Mouse (Mus musculus) erythroblast, embryonic 14.5 days (primary cell): ENCODE measurements around the gene Bmf. TPM values are rescaled to one million over a fixed set of nuclear protein-coding genes. Genes with fewer than 3 reads are reported as not detected.

Experiments used
- H3K27me3 ChIP-seq: 2 replicates; pipeline ENCODE4 v1.6.1; 2012; ENCODE audit warnings: inconsistent platforms; ENCODE audit not compliant: control insufficient read depth
- H3K36me3 ChIP-seq: 2 replicates; pipeline ENCODE4 v1.6.1; 2012; ENCODE audit warnings: mild to moderate bottlenecking, inconsistent platforms; ENCODE audit not compliant: control insufficient read depth
- H3K4me1 ChIP-seq: 2 replicates; pipeline ENCODE4 v1.6.1; 2012; ENCODE audit warnings: inconsistent platforms; ENCODE audit not compliant: control insufficient read depth
- H3K4me3 ChIP-seq: replicated peaks from 2 replicates; pipeline ENCODE3; 2012; ENCODE audit warnings: moderate library complexity, mild to moderate bottlenecking, inconsistent platforms
- H3K9me3 ChIP-seq: 2 replicates; pipeline ENCODE4 v1.6.1; 2012; ENCODE audit warnings: low read length, inconsistent platforms, mixed read lengths; ENCODE audit not compliant: control insufficient read depth
- GATA1 ChIP-seq: IDR thresholded peaks from 2 replicates; pipeline ENCODE4 v1.6.1; 2012; ENCODE audit warnings: low read length, inconsistent platforms, mixed read lengths
- TAL1 ChIP-seq: IDR thresholded peaks from 3 replicates; pipeline ENCODE4 v1.6.1; 2012; ENCODE audit warnings: low read length, inconsistent platforms, mixed read lengths
- polyA plus RNA-seq: library from polyadenylated mRNA; stranded (reverse); fragments of >175 nt; gene quantifications from 2 replicates; pipeline ENCODE4 v1.2.3, GENCODE M21; 2012

Bmf gene
- polyA plus RNA-seq = 0.18 TPM in 1 of 2 replicates, not detected in the other

DNA sequence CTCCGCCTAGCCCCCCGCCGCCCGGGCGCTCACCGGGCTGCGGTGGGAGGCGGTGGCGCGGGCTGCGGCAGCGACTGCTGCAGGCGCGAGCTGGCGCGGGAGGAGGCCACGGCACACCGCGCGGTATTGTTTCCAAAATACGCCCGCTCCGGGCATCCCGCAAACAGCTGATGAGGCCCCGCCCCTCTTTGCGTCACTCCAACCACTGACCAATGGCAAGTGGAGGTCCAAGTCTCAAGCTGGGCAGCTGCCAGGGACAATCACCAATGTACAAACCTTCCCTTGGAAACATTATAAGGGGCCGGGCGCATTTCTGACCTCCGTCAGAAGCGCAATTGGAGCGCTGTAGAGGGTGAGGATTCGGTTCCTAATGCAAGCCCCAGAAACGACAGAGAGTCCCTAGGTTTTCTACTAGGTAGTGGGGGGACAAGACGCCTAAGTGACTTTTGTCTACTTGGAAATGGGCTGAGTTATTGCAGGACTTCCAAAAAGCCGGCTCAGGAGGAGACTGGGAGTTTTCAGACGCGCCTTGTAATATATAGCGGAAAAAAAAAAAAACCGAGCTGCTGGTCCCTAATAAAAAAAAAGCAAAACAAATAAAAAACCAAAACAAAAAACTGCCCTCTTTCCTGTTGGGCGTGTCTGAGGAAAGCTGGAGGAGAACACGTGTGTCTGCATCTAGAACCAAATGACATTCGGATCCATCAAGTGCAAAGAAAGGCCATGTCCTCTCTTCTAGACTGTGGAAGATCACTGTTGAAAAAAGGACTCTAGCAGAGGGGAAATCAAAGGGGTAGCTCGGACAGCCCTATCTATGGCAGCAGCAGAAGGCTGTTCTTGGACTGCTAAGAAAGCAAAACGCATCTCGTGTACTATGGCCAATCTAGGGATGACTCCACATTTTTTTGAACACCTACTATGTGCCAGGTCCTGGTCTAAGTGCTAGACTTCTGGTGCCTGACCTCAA, at the start of gene Bmf:
TSS of gene Bmf (minus strand) at position 181 of the 967 bp plus-strand sequence.
- H3K36me3 ChIP-seq = no peaks in the 10 kb centered on the region

DNA sequence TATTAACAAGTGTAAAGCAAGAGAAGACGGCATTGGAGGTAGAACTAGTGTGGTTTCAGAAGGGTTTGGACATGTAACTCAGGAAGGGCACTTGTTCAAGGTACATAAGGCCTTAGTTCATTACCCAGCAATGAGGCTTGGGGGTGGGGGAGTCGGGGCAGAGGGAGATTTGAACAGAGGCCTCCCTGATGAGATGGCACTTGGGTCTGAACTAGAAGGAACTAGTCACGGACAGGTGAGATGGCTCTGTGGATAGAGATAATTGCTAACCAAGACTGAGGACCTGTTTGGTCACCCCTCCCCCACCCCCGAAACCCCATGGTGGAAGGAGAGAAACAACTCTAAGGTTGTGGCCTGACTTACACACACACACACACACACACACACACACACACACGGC, 49.6 kb upstream of the Bmf start:
- H3K9me3 ChIP-seq = no peaks in the 10 kb centered on the region
- H3K4me1 ChIP-seq = peaks cover 33% of the 10 kb centered on the region
- H3K36me3 ChIP-seq = peaks cover 43% of the 10 kb centered on the region
- TF ChIP-seq GATA1 (no peak), TAL1 (no peak)
- H3K27me3 ChIP-seq = no peaks in the 10 kb centered on the region
- H3K4me3 ChIP-seq = peak overlapping the region; percentile 100

More for the DNA sequence above, at the start of gene Bmf:
- Histone ChIP-seq H3K9me3 (no peaks in the 10 kb centered on the region), H3K4me3 (peak within 1 kb of the TSS; percentile 55), H3K27me3 (peaks cover 58% of the 10 kb centered on the region), H3K4me1 (peaks cover 6% of the 10 kb centered on the region)
- TF ChIP-seq TAL1 (no peak), GATA1 (no peak)

DNA sequence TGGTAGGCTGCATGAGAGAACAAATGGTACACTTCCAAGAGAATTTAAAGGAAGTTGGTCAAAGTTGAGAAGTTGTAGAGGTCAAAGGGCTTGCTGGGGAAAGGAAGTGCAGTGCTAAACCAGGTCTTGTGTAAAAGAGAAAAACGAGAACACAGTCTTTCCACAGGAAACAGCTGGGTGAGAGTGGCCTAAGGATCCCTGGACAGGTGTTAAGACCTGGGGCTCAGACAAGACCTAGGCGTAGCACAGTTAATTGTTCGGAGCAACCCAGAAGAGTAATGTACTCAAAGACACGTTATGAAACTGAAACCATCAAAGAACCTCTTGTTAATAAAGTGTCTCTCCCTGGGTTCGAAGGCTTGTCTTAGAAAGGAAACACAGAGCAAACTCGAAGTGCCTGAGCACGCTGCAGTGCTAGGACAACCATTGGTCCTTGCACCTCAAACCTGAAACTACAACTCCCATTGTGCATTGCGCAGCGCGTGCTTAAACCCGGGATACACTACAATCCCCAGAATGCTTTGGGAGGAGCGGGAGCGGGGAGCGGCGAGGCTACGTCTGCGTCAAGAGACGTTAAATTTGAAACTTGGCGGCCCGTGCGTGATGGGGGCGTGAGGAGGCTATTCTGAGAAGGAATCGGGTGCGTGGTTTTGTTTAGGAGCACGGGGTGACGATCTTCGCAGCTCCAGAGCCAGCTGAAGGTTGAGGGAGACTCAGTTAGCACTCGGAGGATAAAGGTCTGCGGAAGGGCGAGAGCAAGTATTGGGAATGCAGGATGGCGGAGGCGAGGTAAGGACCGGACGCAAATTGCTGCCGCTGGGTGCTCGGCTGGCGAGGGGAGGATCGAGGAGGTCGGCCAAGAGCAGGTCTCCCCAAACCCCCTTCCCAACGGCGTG, 48.4 kb upstream of the Bmf start, which contains the start of gene Bub1b:
TSS of gene Bub1b (plus strand) at position 539 of the 896 bp plus-strand sequence.
- TF ChIP-seq GATA1 (no peak), TAL1 (no peak)
- Histone ChIP-seq H3K4me3 (peak within 1 kb of the TSS; percentile 100), H3K4me1 (peaks cover 29% of the 10 kb centered on the region), H3K27me3 (no peaks in the 10 kb centered on the region), H3K36me3 (peaks cover 31% of the 10 kb centered on the region), H3K9me3 (no peaks in the 10 kb centered on the region)

DNA sequence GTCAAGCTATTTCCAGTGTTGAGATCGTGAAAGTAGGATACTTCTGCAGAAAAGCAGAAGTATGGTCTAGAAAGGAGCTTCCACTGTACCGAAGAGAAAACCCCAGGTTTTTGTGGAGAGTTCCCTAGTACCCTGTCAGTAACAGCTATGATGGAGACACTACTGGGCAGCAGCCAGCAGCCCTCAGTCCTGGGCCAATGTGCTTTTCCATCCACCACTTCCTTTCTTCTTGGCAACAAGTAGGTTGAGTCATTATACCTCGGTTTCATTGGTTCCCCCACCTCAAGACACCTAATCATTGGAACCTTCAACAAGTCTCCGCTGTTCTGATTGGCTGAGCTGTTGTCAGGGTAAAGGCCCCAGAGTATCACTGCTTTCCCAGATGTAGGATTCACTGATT, 41.6 kb upstream of the Bmf start:
- TF ChIP-seq TAL1 = no peak
- no peak for TF ChIP-seq GATA1
- Histone ChIP-seq H3K4me1 (peaks cover 2% of the 10 kb centered on the region; the same call in 1 of the 2 replicates), H3K9me3 (no peaks in the 10 kb centered on the region), H3K27me3 (no peaks in the 10 kb centered on the region), H3K36me3 (no peaks in the 10 kb centered on the region), H3K4me3 (no peak overlapping the region)

DNA sequence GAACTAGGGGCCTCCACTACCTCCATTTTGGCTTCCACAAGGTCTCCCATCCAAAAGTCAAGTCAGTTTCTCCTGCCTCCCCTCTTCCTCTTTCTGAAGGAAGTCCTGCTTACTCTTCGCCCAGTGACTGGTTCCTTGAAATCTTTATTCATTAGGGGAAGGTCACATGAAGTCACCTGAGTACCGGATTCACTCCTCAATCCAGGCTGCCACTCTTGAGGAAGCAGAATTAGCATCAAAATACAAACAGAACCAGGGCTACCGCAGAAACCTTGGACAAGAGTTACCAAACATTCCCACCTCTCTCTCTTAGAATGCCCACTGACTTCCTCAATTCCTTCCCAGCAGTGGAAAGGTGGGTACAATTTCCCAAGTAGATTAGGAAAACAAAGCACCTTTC, 38.2 kb upstream of the Bmf start:
- Histone ChIP-seq H3K27me3 (no peaks in the 10 kb centered on the region), H3K9me3 (no peaks in the 10 kb centered on the region), H3K4me1 (peaks cover 2% of the 10 kb centered on the region; the same call in 1 of the 2 replicates), H3K4me3 (no peak overlapping the region), H3K36me3 (no peaks in the 10 kb centered on the region)
- TF ChIP-seq GATA1 (no peak), TAL1 (no peak)

DNA sequence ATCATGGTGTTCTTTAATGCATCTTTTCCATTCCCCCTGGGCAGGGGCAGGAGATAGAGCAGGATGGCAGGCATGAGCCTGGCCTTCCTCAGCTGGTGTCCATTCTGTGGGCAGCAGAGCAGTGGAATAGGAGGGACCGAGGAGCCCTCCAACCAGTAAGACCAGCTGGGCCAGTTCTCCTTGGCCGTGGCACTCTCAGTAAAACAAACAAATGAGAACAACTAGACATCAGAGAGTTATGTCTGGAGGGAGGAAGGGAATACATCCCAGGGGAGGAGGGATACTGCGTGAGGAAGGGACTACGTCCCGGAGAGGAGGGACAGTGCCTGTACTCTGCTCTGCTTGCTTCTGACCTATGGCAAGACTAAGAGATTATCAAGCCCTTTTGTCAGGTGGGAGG, 36.5 kb upstream of the Bmf start:
- TF ChIP-seq TAL1 = no peak
- TF ChIP-seq GATA1 = no peak
- Histone ChIP-seq H3K4me1 (peaks cover 2% of the 10 kb centered on the region; the same call in 1 of the 2 replicates), H3K36me3 (no peaks in the 10 kb centered on the region), H3K4me3 (no peak overlapping the region), H3K27me3 (no peaks in the 10 kb centered on the region), H3K9me3 (no peaks in the 10 kb centered on the region; the same call in 1 of the 2 replicates)

DNA sequence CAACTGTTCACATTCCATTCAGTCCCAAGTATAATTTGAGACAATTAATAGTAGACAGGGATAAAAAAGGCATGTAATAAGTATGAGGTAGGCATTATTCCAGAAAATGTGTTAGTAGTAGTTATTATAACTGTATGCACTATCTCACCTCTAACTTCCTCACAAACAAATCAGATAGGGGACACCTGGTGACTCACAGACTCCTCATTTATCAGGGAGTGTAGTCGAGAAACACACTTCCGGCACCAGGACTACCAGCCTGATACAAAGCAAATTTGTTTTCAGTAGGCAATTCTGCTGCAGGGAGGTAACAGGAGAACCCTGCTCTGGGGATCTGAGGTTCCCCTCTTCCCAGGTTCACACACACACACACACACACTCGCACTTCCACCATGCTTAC, 23.6 kb upstream of the Bmf start:
- TF ChIP-seq GATA1 = no peak
- no peak for TF ChIP-seq TAL1
- Histone ChIP-seq H3K4me1 (no peaks in the 10 kb centered on the region), H3K36me3 (no peaks in the 10 kb centered on the region), H3K4me3 (no peak overlapping the region), H3K9me3 (no peaks in the 10 kb centered on the region), H3K27me3 (no peaks in the 10 kb centered on the region)

DNA sequence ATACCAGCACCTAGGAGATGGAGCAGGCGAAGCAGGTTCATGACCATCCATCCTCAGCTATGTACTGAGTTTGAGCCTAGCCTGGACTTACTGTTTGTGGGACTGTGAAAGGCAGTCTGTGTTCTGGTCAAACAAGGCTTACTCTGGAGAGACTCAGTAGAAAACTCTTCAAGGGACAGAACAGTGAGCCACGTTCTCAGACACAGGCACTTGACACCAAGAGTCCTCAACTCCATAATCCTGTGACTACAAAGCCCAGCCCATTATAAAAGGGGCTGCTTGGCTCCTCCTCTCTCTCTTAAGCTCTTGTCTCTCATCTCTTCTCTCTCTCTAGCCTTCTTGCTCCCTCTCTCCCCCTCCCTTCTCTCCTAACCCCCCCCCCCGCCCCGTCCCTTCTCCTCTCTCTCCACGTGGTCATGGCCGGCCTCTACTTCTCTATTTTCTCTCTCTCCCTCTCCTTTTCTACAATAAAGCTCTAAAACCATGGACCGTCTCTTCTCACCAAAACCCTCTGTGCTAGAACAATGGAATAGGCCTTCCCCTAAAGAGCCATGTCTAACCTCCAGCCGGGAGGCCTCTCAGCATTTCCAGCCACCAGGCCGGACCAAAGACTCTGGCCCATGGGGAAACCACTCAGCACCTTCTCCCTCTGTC, 22.8 kb upstream of the Bmf start:
- TF ChIP-seq TAL1 (no peak), GATA1 (no peak)
- H3K9me3 ChIP-seq = no peaks in the 10 kb centered on the region
- H3K27me3 ChIP-seq = no peaks in the 10 kb centered on the region
- H3K4me1 ChIP-seq = no peaks in the 10 kb centered on the region
- no peaks in the 10 kb centered on the region for H3K36me3 ChIP-seq
- no peak overlapping the region for H3K4me3 ChIP-seq
